Mouse (Mus musculus): ENCODE data around the gene Hes7. TPM values are rescaled to one million over a fixed set of nuclear protein-coding genes. Genes with fewer than 3 reads are reported as not detected.

Gene Hes7
- polyA plus RNA-seq, 1 experiment = 7.5 TPM

DNA sequence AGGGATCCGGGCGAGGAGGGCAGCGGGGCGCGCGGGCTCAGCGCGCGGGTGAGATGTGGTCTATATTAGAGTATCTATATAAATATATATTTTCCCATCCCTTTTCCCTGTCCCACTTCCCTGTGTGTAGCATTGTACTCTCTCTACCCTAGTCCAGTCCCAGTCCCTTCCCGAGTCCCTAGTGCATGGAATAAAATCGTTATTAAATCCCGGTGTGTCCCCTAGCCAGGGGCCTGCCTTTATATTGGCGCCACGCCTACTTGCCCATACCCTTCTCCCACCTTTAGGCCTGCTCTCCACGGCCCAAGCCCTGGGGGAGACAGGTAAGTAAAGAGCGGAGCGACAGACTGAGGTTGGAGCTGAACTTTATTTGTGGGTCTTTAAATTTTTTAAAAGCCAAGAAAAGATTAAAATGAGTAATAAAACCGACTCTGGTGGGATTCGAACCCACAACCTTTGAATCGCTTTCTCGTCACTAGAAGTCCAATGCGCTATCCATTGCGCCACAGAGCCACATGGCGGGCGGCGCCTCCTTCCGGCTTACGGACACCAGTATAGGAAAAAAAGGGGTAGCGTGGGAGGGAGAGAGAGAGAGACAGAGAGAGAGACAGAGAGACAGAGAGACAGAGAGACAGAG is 3.0 kb downstream of the Hes7 start:
- TF ChIP-seq GATA1 (IDR thresholded peaks at IDR 0.05; ENCODE audit: borderline replicate concordance, low read length) (no peak), FLI1 (IDR thresholded peaks at IDR 0.05; ENCODE audit: low read length) (no peak)
- Histone ChIP-seq H3K4me1 (peaks cover 57% of the 10 kb centered on the region), H3K9me3 (no peaks in the 10 kb centered on the region), H3K36me3 (replicated peaks; ENCODE audit: low read length) (no peaks in the 10 kb centered on the region), H3K27me3 (replicated peaks) (peaks cover 21% of the 10 kb centered on the region), H3K4me3 (replicated peaks) (peak overlapping the region; percentile 99)

DNA sequence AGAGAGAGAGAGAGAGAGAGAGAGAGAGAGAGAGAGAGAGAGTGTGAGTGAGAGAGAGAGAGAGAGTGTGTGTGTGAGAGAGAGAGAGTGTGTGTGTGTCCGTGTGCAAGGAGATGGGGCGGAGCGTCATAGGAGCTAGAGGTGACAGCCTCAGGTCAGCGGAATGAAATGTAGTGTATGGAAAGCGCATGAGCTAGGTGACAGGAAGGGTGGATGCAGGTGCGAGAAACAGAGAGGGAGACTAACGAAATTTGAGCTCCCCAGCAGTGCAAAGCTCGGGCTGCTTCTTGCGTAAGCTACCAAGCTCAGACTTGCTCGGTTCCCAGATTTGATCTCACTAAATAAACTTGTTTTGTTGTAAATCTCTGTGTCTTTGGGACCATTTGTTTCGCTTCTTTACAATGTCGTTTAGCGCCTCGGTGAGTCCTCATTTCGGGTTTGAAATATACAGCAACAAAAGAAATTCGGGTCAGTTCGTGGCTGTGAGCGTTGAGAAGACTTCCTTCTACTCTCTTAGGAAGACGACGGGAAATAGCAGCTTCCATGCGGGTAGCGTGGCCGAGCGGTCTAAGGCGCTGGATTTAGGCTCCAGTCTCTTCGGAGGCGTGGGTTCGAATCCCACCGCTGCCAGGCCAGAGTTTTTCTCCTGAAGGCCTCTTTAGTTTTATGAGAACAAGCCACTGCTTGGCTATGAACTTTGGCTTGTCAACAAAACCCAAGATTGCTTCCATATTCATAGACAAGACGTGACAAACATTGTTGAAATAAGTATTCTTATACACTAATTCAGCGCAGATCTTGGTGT is 3.7 kb downstream of the Hes7 start:
- no peak for TF ChIP-seq GATA1 (IDR thresholded peaks at IDR 0.05; ENCODE audit: borderline replicate concordance, low read length)
- TF ChIP-seq FLI1 (IDR thresholded peaks at IDR 0.05; ENCODE audit: low read length) = no peak
- Histone ChIP-seq H3K4me3 (replicated peaks) (peak overlapping the region; percentile 99), H3K27me3 (replicated peaks) (peaks cover 25% of the 10 kb centered on the region), H3K36me3 (replicated peaks; ENCODE audit: low read length) (no peaks in the 10 kb centered on the region), H3K4me1 (peaks cover 53% of the 10 kb centered on the region), H3K9me3 (no peaks in the 10 kb centered on the region)

DNA sequence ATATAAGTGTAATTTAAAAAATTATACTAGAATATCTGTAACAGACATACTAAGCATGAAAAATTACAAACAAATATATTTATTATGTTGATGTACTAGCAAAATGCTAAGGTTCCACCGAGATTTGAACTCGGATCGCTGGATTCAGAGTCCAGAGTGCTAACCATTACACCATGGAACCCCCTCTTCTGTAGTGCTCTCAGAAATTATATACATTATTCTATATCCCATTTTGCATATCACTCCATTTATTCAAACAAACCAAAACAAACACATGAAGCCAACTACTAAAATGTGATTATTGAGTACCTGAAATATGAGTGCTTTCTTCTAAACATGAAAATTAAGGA is 4.3 kb downstream of the Hes7 start:
- Histone ChIP-seq H3K4me3 (replicated peaks) (peak overlapping the region; percentile 99), H3K36me3 (replicated peaks; ENCODE audit: low read length) (no peaks in the 10 kb centered on the region), H3K27me3 (replicated peaks) (peaks cover 30% of the 10 kb centered on the region), H3K4me1 (peaks cover 48% of the 10 kb centered on the region), H3K9me3 (no peaks in the 10 kb centered on the region)
- TF ChIP-seq GATA1 (IDR thresholded peaks at IDR 0.05; ENCODE audit: borderline replicate concordance, low read length) = no peak

DNA sequence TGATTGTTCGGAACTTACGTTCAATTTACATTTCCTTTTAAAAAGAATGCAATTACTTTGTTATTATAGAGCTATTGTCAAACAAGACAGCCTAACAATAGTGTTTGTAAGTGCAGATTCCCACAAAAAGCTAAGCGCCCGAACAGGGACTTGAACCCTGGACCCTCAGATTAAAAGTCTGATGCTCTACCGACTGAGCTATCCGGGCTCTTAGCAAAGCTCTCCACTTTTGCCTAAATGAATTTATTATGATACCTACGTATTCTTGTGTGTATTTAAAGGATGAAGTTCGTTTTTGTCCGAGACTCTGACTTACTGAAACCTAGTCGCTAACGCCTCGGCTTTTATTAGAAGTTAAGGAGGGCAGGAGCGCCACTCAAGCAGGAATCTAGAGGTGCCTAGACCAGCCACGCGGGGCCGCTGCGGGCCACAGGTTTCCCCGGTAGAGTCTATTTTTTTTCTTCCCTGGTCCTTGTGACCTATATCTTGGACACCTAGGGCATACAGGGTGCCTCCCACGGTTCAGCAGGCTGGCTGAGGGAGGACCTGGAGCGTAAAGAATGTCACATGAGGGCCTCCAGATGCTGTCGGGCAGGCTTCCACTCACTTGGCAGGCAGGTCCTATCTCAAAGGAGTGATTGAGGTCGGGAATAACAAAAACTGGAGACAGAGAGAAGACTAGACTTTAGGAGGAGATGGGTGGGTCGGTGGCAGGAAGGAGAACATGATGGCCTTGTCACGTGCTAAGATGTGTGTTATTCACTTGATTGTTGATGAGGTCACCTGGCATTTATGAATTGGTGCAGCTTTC is 5.0 kb downstream of the Hes7 start:
- Histone ChIP-seq H3K27me3 (replicated peaks) (peaks cover 35% of the 10 kb centered on the region), H3K4me3 (replicated peaks) (peak overlapping the region; percentile 95), H3K4me1 (peaks cover 40% of the 10 kb centered on the region), H3K36me3 (replicated peaks; ENCODE audit: low read length) (no peaks in the 10 kb centered on the region), H3K9me3 (no peaks in the 10 kb centered on the region)
- TF ChIP-seq GATA1 (IDR thresholded peaks at IDR 0.05; ENCODE audit: borderline replicate concordance, low read length) = no peak
- TF ChIP-seq FLI1 (IDR thresholded peaks at IDR 0.05; ENCODE audit: low read length) = no peak

DNA sequence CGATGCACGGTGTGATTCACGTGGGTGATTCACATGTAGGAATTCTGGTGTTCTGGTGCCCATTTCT is 5.5 kb downstream of the Hes7 start, which contains the start of gene Aloxe3:
Gene Aloxe3 (plus strand): TSS at position 45 of the 67 bp plus-strand sequence.
- no peaks in the 10 kb centered on the region for H3K9me3 ChIP-seq
- H3K4me3 ChIP-seq (replicated peaks) = peak within 1 kb of the TSS; percentile 95
- peaks cover 36% of the 10 kb centered on the region for H3K4me1 ChIP-seq
- H3K27me3 ChIP-seq (replicated peaks) = peaks cover 34% of the 10 kb centered on the region
- no peaks in the 10 kb centered on the region for H3K36me3 ChIP-seq (replicated peaks; ENCODE audit: low read length)
- no peak for TF ChIP-seq GATA1 (IDR thresholded peaks at IDR 0.05; ENCODE audit: borderline replicate concordance, low read length)
- no peak for TF ChIP-seq FLI1 (IDR thresholded peaks at IDR 0.05; ENCODE audit: low read length)

DNA sequence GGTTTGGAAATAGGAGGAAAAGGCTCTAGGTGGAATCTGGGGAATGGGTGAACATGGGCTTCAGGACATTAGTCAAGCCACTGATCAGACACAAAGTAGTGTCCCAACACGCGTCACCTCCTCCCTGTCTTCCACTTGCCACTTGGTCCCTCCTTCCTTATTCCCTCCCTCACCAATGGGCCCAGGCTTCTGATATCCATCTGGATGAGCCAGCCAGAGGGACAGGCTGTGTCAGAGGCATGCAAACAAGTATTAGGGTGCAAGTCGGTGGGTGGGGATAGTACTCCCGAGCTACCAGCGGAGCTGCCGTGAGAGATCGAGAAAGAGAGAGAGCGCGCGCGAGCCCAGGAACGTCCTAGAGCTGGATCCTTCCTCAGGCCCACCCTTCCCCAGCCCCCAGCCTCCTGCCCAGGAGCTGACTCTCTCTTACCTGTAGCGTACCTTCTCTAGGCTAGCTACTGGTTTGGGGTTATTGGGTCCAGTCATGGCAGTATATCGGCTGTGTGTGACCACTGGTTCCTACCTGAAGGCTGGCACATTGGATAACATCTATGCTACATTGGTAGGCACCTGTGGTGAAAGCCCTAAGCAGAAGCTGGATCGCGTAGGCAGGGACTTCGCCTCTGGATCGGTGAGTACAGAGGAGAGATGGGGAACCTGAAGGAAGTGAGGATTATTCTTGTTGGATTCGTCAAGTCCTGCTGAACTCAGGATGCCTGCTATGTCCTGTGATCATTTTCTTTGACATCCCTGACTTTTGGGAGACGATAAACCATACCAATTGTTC is 5.9 kb downstream of the Hes7 start:
- Histone ChIP-seq H3K4me1 (peaks cover 31% of the 10 kb centered on the region), H3K4me3 (replicated peaks) (peak overlapping the region; percentile 95), H3K9me3 (no peaks in the 10 kb centered on the region), H3K27me3 (replicated peaks) (peaks cover 37% of the 10 kb centered on the region), H3K36me3 (replicated peaks; ENCODE audit: low read length) (no peaks in the 10 kb centered on the region)
- TF ChIP-seq GATA1 (IDR thresholded peaks at IDR 0.05; ENCODE audit: borderline replicate concordance, low read length) (no peak), FLI1 (IDR thresholded peaks at IDR 0.05; ENCODE audit: low read length) (no peak)

DNA sequence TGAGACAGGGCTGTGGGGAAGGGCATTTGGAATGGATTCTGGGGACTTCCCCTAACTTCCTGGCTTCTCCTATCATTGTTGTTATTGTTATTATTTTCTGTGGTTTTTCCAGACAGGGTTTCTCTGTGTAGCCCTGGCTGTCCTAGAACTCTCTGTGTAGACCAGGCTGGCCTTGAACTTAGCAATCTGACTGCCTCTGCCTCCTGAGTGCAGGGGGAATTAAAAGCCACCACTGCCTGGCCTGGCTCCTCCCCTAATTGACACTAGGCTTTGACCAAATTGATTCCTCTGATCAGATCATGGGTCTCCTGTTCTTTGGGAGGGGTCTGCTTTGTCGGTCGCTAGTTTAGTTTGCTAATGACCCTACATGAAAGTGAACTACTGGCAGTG is 6.5 kb downstream of the Hes7 start:
- no peaks in the 10 kb centered on the region for H3K9me3 ChIP-seq
- H3K27me3 ChIP-seq (replicated peaks) = peaks cover 42% of the 10 kb centered on the region
- TF ChIP-seq GATA1 (IDR thresholded peaks at IDR 0.05; ENCODE audit: borderline replicate concordance, low read length) (no peak), FLI1 (IDR thresholded peaks at IDR 0.05; ENCODE audit: low read length) (no peak)
- peaks cover 25% of the 10 kb centered on the region for H3K4me1 ChIP-seq
- H3K36me3 ChIP-seq (replicated peaks; ENCODE audit: low read length) = no peaks in the 10 kb centered on the region
- H3K4me3 ChIP-seq (replicated peaks) = peak overlapping the region; percentile 95

DNA sequence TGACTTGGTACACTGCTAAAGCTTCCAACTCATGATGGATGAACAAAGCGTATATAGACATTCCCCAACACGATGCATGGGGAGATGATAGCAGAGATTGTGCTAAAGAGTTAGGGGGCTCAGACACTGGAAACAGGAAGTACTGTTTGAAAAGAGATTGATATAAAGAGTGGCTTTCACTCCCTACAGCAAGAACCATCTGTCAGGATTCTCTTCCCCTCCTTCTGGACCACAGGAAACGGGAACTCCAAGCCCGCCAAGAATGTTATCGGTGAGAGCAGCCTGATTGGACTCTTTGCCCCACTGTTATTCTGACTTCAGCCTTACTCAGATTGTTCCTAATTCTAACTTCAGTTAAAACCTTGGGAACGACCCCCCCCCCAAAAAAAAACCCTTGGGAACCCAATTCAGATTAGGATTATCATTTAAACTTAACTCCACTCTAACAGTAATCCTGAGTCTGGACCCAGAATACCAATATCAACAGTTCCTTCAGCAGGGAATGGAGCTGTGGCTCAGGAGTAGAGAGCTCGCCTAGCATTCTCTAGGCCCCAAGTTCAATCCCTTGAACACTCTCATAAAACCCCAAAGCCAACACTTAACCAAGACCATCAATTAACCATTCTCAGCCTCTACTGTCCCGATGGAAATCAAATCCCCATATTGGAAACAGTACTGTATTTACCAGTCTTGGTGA is 8.4 kb downstream of the Hes7 start:
- Histone ChIP-seq H3K9me3 (no peaks in the 10 kb centered on the region), H3K4me3 (replicated peaks) (no peak overlapping the region), H3K27me3 (replicated peaks) (peaks cover 61% of the 10 kb centered on the region), H3K4me1 (peaks cover 23% of the 10 kb centered on the region), H3K36me3 (replicated peaks; ENCODE audit: low read length) (no peaks in the 10 kb centered on the region)
- no peak for TF ChIP-seq GATA1 (IDR thresholded peaks at IDR 0.05; ENCODE audit: borderline replicate concordance, low read length)
- TF ChIP-seq FLI1 (IDR thresholded peaks at IDR 0.05; ENCODE audit: low read length) = no peak

DNA sequence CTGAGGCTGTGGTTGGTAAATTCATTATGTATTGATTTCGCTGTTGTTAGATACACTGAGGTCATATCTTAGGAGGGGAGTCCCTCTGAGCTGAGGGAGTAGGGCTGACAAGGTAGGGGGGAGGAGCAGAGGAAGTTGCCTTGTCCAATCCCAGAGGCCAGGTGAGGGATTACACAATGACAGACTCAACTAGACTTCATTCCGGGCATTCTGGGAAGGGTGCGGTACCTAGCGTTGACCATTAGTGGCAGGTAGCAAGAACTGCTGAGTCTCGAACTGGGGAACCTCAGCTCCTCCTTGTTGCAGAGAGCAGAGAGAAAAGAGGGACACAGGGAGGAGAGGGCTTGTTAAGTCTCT is 13.3 kb downstream of the Hes7 start:
- Histone ChIP-seq H3K36me3 (replicated peaks; ENCODE audit: low read length) (no peaks in the 10 kb centered on the region), H3K4me3 (replicated peaks) (no peak overlapping the region), H3K27me3 (replicated peaks) (peaks cover 65% of the 10 kb centered on the region), H3K9me3 (no peaks in the 10 kb centered on the region), H3K4me1 (peaks cover 11% of the 10 kb centered on the region)
- TF ChIP-seq FLI1 (IDR thresholded peaks at IDR 0.05; ENCODE audit: low read length) = no peak
- no peak for TF ChIP-seq GATA1 (IDR thresholded peaks at IDR 0.05; ENCODE audit: borderline replicate concordance, low read length)

Data from megakaryocyte, embryonic 14.5 days (primary cell).